Mouse (Mus musculus): ENCODE measurements around the gene Ank3. TPM values are rescaled to one million over a fixed set of nuclear protein-coding genes. Genes with fewer than 3 reads are reported as not detected.

The Ank3 gene
- total and polyA plus RNA-seq, 3 experiments = 3.2 to 6.7 TPM; not detected in 1

DNA sequence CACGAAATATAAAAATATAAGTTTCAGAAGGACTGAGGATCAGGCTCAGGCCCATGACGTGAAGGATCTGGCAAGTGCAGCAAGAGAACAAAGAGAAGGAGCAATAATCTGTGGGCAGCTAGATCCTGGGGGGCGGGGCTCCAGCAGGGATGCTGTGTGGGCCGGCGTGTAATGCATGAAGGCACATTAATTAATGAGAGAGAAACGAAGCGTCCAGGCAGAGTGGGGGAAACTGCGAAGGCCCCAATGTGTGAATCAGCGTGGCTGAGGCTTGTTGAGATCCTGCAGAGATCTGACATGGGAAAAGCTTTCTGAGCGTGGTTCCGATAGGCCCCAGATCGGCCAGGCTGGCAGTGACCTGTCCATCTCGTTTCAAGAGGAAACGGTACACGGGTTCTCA, 279.7 kb downstream of the Ank3 start:
- DNase-seq (ENCODE audit: low read depth, low spot score) = no peak
- H3K27ac ChIP-seq (ENCODE audit: control insufficient read depth, low read depth, low read length) = no peak overlapping the region
- H3K36me3 ChIP-seq (ENCODE audit: control insufficient read depth in 1 of 2, insufficient read depth in 2 of 2, low read length in 2 of 2) = no peaks in the 10 kb centered on the region
- TF ChIP-seq POLR2A (IDR thresholded peaks at IDR 0.05; ENCODE audit: control insufficient read depth in 1 of 2, insufficient read depth in 1 of 2, low read depth in 1 of 2, low read length in 2 of 2, poor library complexity in 1 of 2) (no peak), BHLHE40 (IDR thresholded peaks at IDR 0.05; ENCODE audit: borderline replicate concordance, low read depth, low read length) (no peak), E2F4 (IDR thresholded peaks at IDR 0.05; ENCODE audit: borderline replicate concordance, low read depth, low read length) (no peak), KAT2A (conservative IDR thresholded peaks at IDR 0.05; ENCODE audit: low read depth, low read length) (no peak), MEF2A (IDR thresholded peaks at IDR 0.05; ENCODE audit: extremely low read depth, insufficient replicate concordance, low read depth, low read length, poor library complexity, severe bottlenecking) (no peak), GATA1 (IDR thresholded peaks at IDR 0.05; ENCODE audit: low read depth, low read length) (no peak), TBP (IDR thresholded peaks at IDR 0.05; ENCODE audit: low read depth, low read length) (no peak), TCF12 (IDR thresholded peaks at IDR 0.05; ENCODE audit: low read depth, low read length) (no peak), NELFE (IDR thresholded peaks at IDR 0.05; ENCODE audit: low read depth, low read length) (no peak)
- H3K79me2 ChIP-seq (ENCODE audit: control insufficient read depth, insufficient read depth, low read length, poor library complexity) = no peaks in the 10 kb centered on the region
- no peaks in the 10 kb centered on the region for H3K9me3 ChIP-seq (replicated peaks; ENCODE audit: insufficient read depth, low read length)
- no peak overlapping the region for H3K9ac ChIP-seq (ENCODE audit: control insufficient read depth, low read depth, low read length, poor library complexity, severe bottlenecking)
- no peaks in the 10 kb centered on the region for H3K4me1 ChIP-seq (ENCODE audit: control insufficient read depth in 1 of 2, insufficient read depth in 2 of 2, low read length in 2 of 2)
- no peak overlapping the region for H3K4me3 ChIP-seq (ENCODE audit: control insufficient read depth in 1 of 2, insufficient read depth in 1 of 2, low read depth in 2 of 2, low read length in 2 of 2)
- H3K27me3 ChIP-seq (ENCODE audit: control insufficient read depth in 1 of 2, insufficient read depth in 2 of 2, low read length in 2 of 2) = no peaks in the 10 kb centered on the region

DNA sequence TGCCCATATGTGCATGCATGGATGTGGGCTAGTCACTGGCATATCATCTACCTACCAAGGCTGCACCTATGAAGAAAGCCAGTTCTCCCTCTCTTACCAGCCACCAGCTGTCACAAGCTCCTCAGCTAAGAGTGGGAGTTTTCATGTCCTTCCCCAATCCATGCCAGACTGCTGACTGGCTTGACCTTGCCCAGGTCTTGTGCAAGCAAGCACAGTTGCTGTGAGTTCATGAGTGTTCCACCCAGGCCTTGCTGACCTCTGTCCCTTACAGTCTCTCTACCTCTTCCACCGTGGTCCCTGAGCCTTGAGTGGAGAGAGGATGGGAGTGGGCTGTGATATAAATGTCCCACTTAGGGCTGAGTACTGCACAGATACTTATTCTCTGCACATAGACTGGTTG, 287.8 kb downstream of the Ank3 start:
- H3K36me3 ChIP-seq (ENCODE audit: control insufficient read depth in 1 of 2, insufficient read depth in 2 of 2, low read length in 2 of 2) = no peaks in the 10 kb centered on the region
- H3K79me2 ChIP-seq (ENCODE audit: control insufficient read depth, insufficient read depth, low read length, poor library complexity) = no peaks in the 10 kb centered on the region
- no peaks in the 10 kb centered on the region for H3K4me1 ChIP-seq (ENCODE audit: control insufficient read depth in 1 of 2, insufficient read depth in 2 of 2, low read length in 2 of 2)
- H3K4me3 ChIP-seq (ENCODE audit: control insufficient read depth in 1 of 2, insufficient read depth in 1 of 2, low read depth in 2 of 2, low read length in 2 of 2) = no peak overlapping the region
- H3K9ac ChIP-seq (ENCODE audit: control insufficient read depth, low read depth, low read length, poor library complexity, severe bottlenecking) = no peak overlapping the region
- TF ChIP-seq RCOR1 (IDR thresholded peaks at IDR 0.05; ENCODE audit: low read depth, low read length) = no peak
- no peak overlapping the region for H3K27ac ChIP-seq (ENCODE audit: control insufficient read depth, low read depth, low read length)
- H3K27me3 ChIP-seq (ENCODE audit: control insufficient read depth in 1 of 2, insufficient read depth in 2 of 2, low read length in 2 of 2) = no peaks in the 10 kb centered on the region
- DNase-seq (ENCODE audit: low read depth, low spot score) = no peak
- H3K9me3 ChIP-seq (replicated peaks; ENCODE audit: insufficient read depth, low read length) = no peaks in the 10 kb centered on the region

- Histone ChIP-seq H3K27me3 (ENCODE audit: control insufficient read depth in 1 of 2, insufficient read depth in 2 of 2, low read length in 2 of 2) (no peaks in the 10 kb centered on the region), H3K36me3 (ENCODE audit: control insufficient read depth in 1 of 2, insufficient read depth in 2 of 2, low read length in 2 of 2) (no peaks in the 10 kb centered on the region), H3K27ac (ENCODE audit: control insufficient read depth, low read depth, low read length) (no peak overlapping the region), H3K9me3 (replicated peaks; ENCODE audit: insufficient read depth, low read length) (no peaks in the 10 kb centered on the region), H3K4me3 (ENCODE audit: control insufficient read depth in 1 of 2, insufficient read depth in 1 of 2, low read depth in 2 of 2, low read length in 2 of 2) (no peak overlapping the region), H3K9ac (ENCODE audit: control insufficient read depth, low read depth, low read length, poor library complexity, severe bottlenecking) (no peak overlapping the region), H3K79me2 (ENCODE audit: control insufficient read depth, insufficient read depth, low read length, poor library complexity) (no peaks in the 10 kb centered on the region), H3K4me1 (ENCODE audit: control insufficient read depth in 1 of 2, insufficient read depth in 2 of 2, low read length in 2 of 2) (no peaks in the 10 kb centered on the region)
- TF ChIP-seq EP300 (IDR thresholded peaks at IDR 0.05; ENCODE audit: low read depth in 1 of 2, low read length in 2 of 2) (no peak), POLR2AphosphoS2 (IDR thresholded peaks at IDR 0.05; ENCODE audit: low read length) (no peak), ZNF384 (IDR thresholded peaks at IDR 0.05; ENCODE audit: low read depth, low read length) (no peak), JUND (IDR thresholded peaks at IDR 0.05; ENCODE audit: low read depth, low read length) (no peak), RAD21 (IDR thresholded peaks at IDR 0.05; ENCODE audit: low read depth, low read length) (no peak), ELF1 (IDR thresholded peaks at IDR 0.05; ENCODE audit: low read depth, low read length) (no peak), ZKSCAN1 (IDR thresholded peaks at IDR 0.05; ENCODE audit: low read depth, low read length) (no peak), POLR2AphosphoS5 (IDR thresholded peaks at IDR 0.05; ENCODE audit: borderline replicate concordance, low read depth, low read length) (no peak), MAZ (IDR thresholded peaks at IDR 0.05; ENCODE audit: low read depth, low read length) (no peak), MXI1 (IDR thresholded peaks at IDR 0.05; ENCODE audit: low read depth, low read length) (no peak), KAT2A (conservative IDR thresholded peaks at IDR 0.05; ENCODE audit: low read depth, low read length) (no peak), USF2 (IDR thresholded peaks at IDR 0.05; ENCODE audit: borderline replicate concordance in 1 of 2, insufficient read depth in 1 of 2, low read depth in 1 of 2, low read length in 2 of 2) (no peak), NRF1 (IDR thresholded peaks at IDR 0.05; ENCODE audit: insufficient read depth, low read depth, low read length, poor library complexity, severe bottlenecking) (no peak), UBTF (IDR thresholded peaks at IDR 0.05; ENCODE audit: borderline replicate concordance, insufficient read depth, low read depth, low read length) (no peak), RCOR1 (IDR thresholded peaks at IDR 0.05; ENCODE audit: low read depth, low read length) (no peak), E2F4 (IDR thresholded peaks at IDR 0.05; ENCODE audit: borderline replicate concordance, low read depth, low read length) (no peak), HCFC1 (IDR thresholded peaks at IDR 0.05; ENCODE audit: low read depth, low read length) (no peak)
- DNase-seq (ENCODE audit: low read depth, low spot score) = no peak
Measured at GRCm38 (mm10) chr10:69689096-69689495, 290.5 kb downstream of the Ank3 start.

Data from MEL (cell line).